Mouse (Mus musculus): ENCODE measurements at regions not wholly inside any gene's neighbourhood (a gene's known extent, or its start where the extent isn't known, plus 50 kb on each side); places are given as distances from the start of the nearest gene placed in this dataset.
A peak's percentile ranks its signal among the peaks of the same experiment; 100 is the strongest.
"Not testable (repeated sequence)": the region's sequence is repeated elsewhere in the genome, so short reads cannot be mapped to it uniquely, and the experiment has no call there.

- H3K4me3 ChIP-seq (replicated peaks; ENCODE audit: control insufficient read depth, low read depth, low read length), result no peak overlapping the region
- WGBS, result 64% methylated on average over 2 of the region's 2 CpGs
- no peaks in the 10 kb centered on the region; the same call in 1 of the 2 replicates for H3K4me1 ChIP-seq (ENCODE audit: control insufficient read depth, insufficient read depth, low read length)
- H3K27ac ChIP-seq (ENCODE audit: control insufficient read depth, insufficient read depth, low read depth, low read length, poor library complexity), result no peak overlapping the region
- no peak for TF ChIP-seq POLR2A (IDR thresholded peaks at IDR 0.05; ENCODE audit: borderline replicate concordance, control insufficient read depth, low read depth, low read length)
- TF ChIP-seq CTCF (IDR thresholded peaks at IDR 0.05; ENCODE audit: control insufficient read depth, insufficient read depth, low read length), result no peak
These were observed 140.8 kb downstream of the Fam174a start for GRCm38 (mm10) chr1:95454246-95454645.

GRCm38 (mm10) chr1:95459355-95459754 lies 145.9 kb downstream of the Fam174a start:
- 26% methylated on average over 1 of the region's 1 CpGs for WGBS

GRCm38 (mm10) chr1:95468095-95468494 lies 154.7 kb downstream of the Fam174a start:
- peak overlapping the region; percentile 78; the same call in 1 of the 2 replicates for H3K27ac ChIP-seq (ENCODE audit: control insufficient read depth, insufficient read depth, low read depth, low read length, poor library complexity)

More at GRCm38 (mm10) chr1:95459355-95459754, 145.9 kb downstream of the Fam174a start:
- Histone ChIP-seq H3K4me3 (replicated peaks; ENCODE audit: control insufficient read depth, low read depth, low read length) (no peak overlapping the region), H3K4me1 (ENCODE audit: control insufficient read depth, insufficient read depth, low read length) (no peaks in the 10 kb centered on the region; the same call in 1 of the 2 replicates), H3K27ac (ENCODE audit: control insufficient read depth, insufficient read depth, low read depth, low read length, poor library complexity) (no peak overlapping the region)
- no peak for TF ChIP-seq CTCF (IDR thresholded peaks at IDR 0.05; ENCODE audit: control insufficient read depth, insufficient read depth, low read length)
- TF ChIP-seq POLR2A (IDR thresholded peaks at IDR 0.05; ENCODE audit: borderline replicate concordance, control insufficient read depth, low read depth, low read length), result no peak

GRCm38 (mm10) chr1:95468772-95469171 lies 155.3 kb downstream of the Fam174a start:
- no peak for TF ChIP-seq CTCF (IDR thresholded peaks at IDR 0.05; ENCODE audit: control insufficient read depth, insufficient read depth, low read length)
- no peak for TF ChIP-seq POLR2A (IDR thresholded peaks at IDR 0.05; ENCODE audit: borderline replicate concordance, control insufficient read depth, low read depth, low read length)
- 32% methylated on average over 2 of the region's 2 CpGs for WGBS
- H3K27ac ChIP-seq (ENCODE audit: control insufficient read depth, insufficient read depth, low read depth, low read length, poor library complexity), result no peak overlapping the region
- H3K4me3 ChIP-seq (replicated peaks; ENCODE audit: control insufficient read depth, low read depth, low read length), result no peak overlapping the region
- H3K4me1 ChIP-seq (ENCODE audit: control insufficient read depth, insufficient read depth, low read length), result no peaks in the 10 kb centered on the region; the same call in 1 of the 2 replicates

More at GRCm38 (mm10) chr1:95468095-95468494, 154.7 kb downstream of the Fam174a start:
- no peak overlapping the region for H3K4me3 ChIP-seq (replicated peaks; ENCODE audit: control insufficient read depth, low read depth, low read length)
- no peak for TF ChIP-seq CTCF (IDR thresholded peaks at IDR 0.05; ENCODE audit: control insufficient read depth, insufficient read depth, low read length)
- TF ChIP-seq POLR2A (IDR thresholded peaks at IDR 0.05; ENCODE audit: borderline replicate concordance, control insufficient read depth, low read depth, low read length), result no peak
- no peaks in the 10 kb centered on the region; the same call in 1 of the 2 replicates for H3K4me1 ChIP-seq (ENCODE audit: control insufficient read depth, insufficient read depth, low read length)
- WGBS, result 5% methylated on average over 2 of the region's 2 CpGs

GRCm38 (mm10) chr1:95470491-95470890 lies 157.1 kb downstream of the Fam174a start:
- no peak overlapping the region for H3K27ac ChIP-seq (ENCODE audit: control insufficient read depth, insufficient read depth, low read depth, low read length, poor library complexity)
- H3K4me3 ChIP-seq (replicated peaks; ENCODE audit: control insufficient read depth, low read depth, low read length), result no peak overlapping the region
- TF ChIP-seq POLR2A (IDR thresholded peaks at IDR 0.05; ENCODE audit: borderline replicate concordance, control insufficient read depth, low read depth, low read length), result no peak
- TF ChIP-seq CTCF (IDR thresholded peaks at IDR 0.05; ENCODE audit: control insufficient read depth, insufficient read depth, low read length), result no peak
- 73% methylated on average over 1 of the region's 1 CpGs for WGBS
- H3K4me1 ChIP-seq (ENCODE audit: control insufficient read depth, insufficient read depth, low read length), result no peaks in the 10 kb centered on the region; the same call in 1 of the 2 replicates

GRCm38 (mm10) chr1:95493004-95493403 lies 174.4 kb downstream of the St8sia4 start:
- Histone ChIP-seq H3K4me3 (replicated peaks; ENCODE audit: control insufficient read depth, low read depth, low read length) (no peak overlapping the region), H3K4me1 (ENCODE audit: control insufficient read depth, insufficient read depth, low read length) (no peaks in the 10 kb centered on the region), H3K27ac (ENCODE audit: control insufficient read depth, insufficient read depth, low read depth, low read length, poor library complexity) (no peak overlapping the region)
- TF ChIP-seq CTCF (IDR thresholded peaks at IDR 0.05; ENCODE audit: control insufficient read depth, insufficient read depth, low read length) (no peak), POLR2A (IDR thresholded peaks at IDR 0.05; ENCODE audit: borderline replicate concordance, control insufficient read depth, low read depth, low read length) (no peak)

GRCm38 (mm10) chr1:95500671-95501070 lies 166.7 kb downstream of the St8sia4 start:
- H3K4me3 ChIP-seq (replicated peaks; ENCODE audit: control insufficient read depth, low read depth, low read length); H3K4me1 ChIP-seq (ENCODE audit: control insufficient read depth, insufficient read depth, low read length); H3K27ac ChIP-seq (ENCODE audit: control insufficient read depth, insufficient read depth, low read depth, low read length, poor library complexity): not testable (repeated sequence)

- 87% methylated on average over 2 of the region's 2 CpGs for WGBS
- H3K4me1 ChIP-seq (ENCODE audit: control insufficient read depth, insufficient read depth, low read length), result no peaks in the 10 kb centered on the region
- no peak overlapping the region for H3K27ac ChIP-seq (ENCODE audit: control insufficient read depth, insufficient read depth, low read depth, low read length, poor library complexity)
- no peak overlapping the region for H3K4me3 ChIP-seq (replicated peaks; ENCODE audit: control insufficient read depth, low read depth, low read length)
- no peak for TF ChIP-seq CTCF (IDR thresholded peaks at IDR 0.05; ENCODE audit: control insufficient read depth, insufficient read depth, low read length)
- no peak for TF ChIP-seq POLR2A (IDR thresholded peaks at IDR 0.05; ENCODE audit: borderline replicate concordance, control insufficient read depth, low read depth, low read length)
These were observed 158.7 kb downstream of the St8sia4 start for GRCm38 (mm10) chr1:95508718-95509117.

GRCm38 (mm10) chr1:95528726-95529125 lies 138.6 kb downstream of the St8sia4 start:
- Histone ChIP-seq H3K4me1 (ENCODE audit: control insufficient read depth, insufficient read depth, low read length) (no peaks in the 10 kb centered on the region), H3K27ac (ENCODE audit: control insufficient read depth, insufficient read depth, low read depth, low read length, poor library complexity) (no peak overlapping the region), H3K4me3 (replicated peaks; ENCODE audit: control insufficient read depth, low read depth, low read length) (no peak overlapping the region)
- 37% methylated on average over 4 of the region's 4 CpGs for WGBS
- no peak for TF ChIP-seq POLR2A (IDR thresholded peaks at IDR 0.05; ENCODE audit: borderline replicate concordance, control insufficient read depth, low read depth, low read length)
- TF ChIP-seq CTCF (IDR thresholded peaks at IDR 0.05; ENCODE audit: control insufficient read depth, insufficient read depth, low read length), result no peak
